Mouse (Mus musculus) erythroid progenitor cell, adult 5-6 weeks (primary cell): ENCODE measurements around the gene Sirt3. TPM values are rescaled to one million over a fixed set of nuclear protein-coding genes. Genes with fewer than 3 reads are reported as not detected.

ENCODE experiments used
- ATAC-seq: replicated peaks from 2 replicates; pipeline ENCODE4 v1.8.0; 2016; ENCODE audit warnings: moderate number of reproducible peaks, mild to moderate bottlenecking, moderate TSS enrichment, inconsistent platforms; ENCODE audit not compliant: poor library complexity, low FRiP score, severe bottlenecking
- total RNA-seq, 2 experiments: library from RNA; stranded (forward) in 1 of 2; stranded (reverse) in 1 of 2; fragments of 150-400 nt in 1 of 2; fragments of 186-747, 209-891 nt in 1 of 2; gene quantifications; 2 replicates each; pipeline versions ENCODE4 v1.2.3 to v1.2.4; 2015 to 2017; ENCODE audit warnings: low replicate concordance in 2 of 2

The Sirt3 gene
- total RNA-seq, 2 experiments from 2014 or later, result 13.5 to 16.3 TPM

DNA sequence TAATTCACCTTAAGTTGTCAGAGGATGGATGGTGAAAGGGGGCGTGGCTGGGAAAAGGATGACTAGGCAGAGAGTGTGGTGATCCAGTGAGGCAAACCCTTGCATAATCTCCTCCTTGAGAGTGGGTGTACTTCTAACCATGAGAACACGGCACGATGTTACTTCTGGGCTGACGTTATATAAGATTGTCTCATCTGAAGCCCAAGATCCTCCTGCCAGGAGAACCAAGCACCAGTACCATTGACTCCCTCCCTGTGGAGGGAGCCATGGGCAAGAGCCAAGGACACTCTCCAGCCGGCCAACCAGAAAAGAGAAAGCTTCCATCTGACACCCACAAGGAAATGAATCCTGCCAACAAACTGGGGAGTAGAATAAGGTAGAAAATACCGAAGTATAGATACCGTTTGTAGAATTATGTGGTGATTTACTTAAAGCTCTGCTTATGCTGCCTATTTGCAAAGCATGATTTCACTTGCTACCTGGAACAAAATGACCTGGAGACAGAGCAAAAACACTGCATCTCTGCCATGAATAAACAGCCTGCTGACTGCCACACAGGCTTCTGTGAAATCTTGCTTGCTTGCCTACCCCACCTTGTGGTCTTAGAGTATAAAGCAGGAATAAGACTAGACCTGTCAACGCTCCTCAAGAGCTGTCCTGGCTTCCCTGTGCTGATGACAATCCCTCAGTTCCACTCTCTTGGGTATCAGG, 53.8 kb downstream of the Sirt3 start:
- ATAC-seq, result peak; percentile 39; the same call in 1 of the 2 replicates

DNA sequence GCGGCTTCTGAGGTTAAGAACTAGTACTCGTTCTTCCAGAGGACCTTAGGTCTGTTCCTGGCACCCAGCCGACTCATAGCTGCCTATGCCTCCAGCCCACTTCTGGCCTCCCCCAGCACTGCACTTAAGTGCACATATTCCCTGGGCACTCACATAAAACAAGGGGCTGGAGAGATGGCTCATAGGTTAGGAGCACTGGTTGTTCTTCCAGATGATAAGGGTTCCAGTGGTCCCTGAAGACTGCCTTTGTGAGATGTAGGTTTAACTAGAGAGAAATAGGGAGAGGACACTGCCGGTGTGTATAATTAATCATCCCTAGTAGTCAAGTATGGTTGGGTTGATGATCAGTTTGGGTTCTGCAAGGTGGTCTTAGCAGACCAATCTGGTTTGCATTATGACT, 59.4 kb downstream of the Sirt3 start:
- no peak for ATAC-seq

DNA sequence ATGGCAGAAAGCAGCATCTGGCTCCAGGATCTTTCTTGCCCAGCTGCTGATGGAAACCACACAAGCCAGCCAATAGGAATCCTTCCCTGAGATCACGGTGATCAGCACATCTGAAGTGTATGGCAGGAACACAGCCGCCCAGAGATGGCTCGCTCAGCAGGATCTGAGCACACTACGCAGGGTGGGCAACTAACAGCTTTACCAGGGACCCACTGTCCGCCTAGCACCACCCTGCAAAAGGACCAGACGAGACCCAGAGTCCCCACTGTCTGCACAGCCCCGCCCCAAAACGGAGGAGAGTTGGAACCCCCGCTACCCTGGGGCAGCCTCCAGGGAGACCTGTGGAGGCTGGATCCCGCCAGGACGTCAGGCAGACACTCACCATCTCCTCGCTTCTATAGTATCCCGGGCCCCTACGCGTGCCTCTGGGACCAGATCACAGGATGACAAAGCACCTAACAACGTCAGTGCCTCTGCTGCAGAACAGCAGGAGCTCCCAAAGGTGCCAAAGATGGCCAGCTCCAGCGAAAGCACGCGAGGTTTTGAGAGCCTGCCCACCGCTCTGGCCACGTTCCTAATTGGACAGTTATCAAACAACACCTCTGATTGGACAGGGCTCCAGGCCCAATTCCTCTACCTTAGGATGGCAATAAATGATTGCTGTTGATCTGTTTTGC, 60.3 kb downstream of the Sirt3 start, which contains the start of gene Zfp941:
Gene Zfp941, minus strand, starts transcription at position 526 of the 677 bp plus-strand sequence.
- peak; percentile 57; the same call in 1 of the 2 replicates for ATAC-seq

DNA sequence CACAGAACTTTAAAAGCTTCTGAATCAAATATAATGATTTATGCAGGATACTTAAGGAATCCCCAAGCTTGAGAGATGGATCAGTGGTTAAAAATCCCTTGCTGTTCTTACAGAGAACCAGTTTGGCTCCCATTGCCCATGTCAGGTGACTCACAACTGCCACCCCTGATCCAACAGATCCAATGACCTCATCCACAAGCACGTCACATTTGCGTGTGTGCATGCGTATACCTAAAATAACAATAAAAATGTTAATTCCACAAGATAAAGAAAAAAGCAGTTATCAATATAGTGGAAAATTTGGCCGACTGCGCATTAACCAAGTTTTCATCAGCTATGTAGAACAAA, 60.8 kb downstream of the Sirt3 start:
- ATAC-seq, result no peak

DNA sequence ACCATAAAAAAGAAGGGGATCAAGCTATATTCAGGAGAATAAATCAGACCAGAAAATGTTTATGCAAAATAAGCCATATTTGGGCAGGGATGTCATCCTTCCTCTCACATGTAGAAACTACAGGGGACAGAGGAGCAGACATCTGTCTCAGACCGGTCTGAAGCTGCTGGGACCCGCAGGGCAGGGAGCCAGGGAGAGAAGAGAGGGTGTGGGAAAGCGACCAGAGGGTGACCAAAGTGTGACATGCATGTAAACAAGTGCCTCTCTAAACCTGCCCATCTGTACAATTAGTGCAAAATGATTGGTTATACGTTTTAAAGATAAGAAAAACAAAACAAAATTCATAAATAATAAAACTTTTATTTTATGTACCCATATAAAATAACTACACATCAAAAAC, 61.9 kb downstream of the Sirt3 start:
- ATAC-seq, result no peak

Other genes starting within 250 kb of the Sirt3 start
- gene Olfr53, start 235.9 kb downstream of the Sirt3 start, total RNA-seq (2015; ENCODE audit: low replicate concordance), result not detected in 2 replicates
- not detected in 2 replicates for gene Olfr53, start 235.9 kb downstream of the Sirt3 start, total RNA-seq (2017; ENCODE audit: low replicate concordance)
- not detected in 2 replicates for gene Olfr539, start 222.4 kb downstream of the Sirt3 start, total RNA-seq (2015; ENCODE audit: low replicate concordance)
- not detected in 2 replicates for gene Olfr539, start 222.4 kb downstream of the Sirt3 start, total RNA-seq (2017; ENCODE audit: low replicate concordance)
- gene Olfr45, start 200.4 kb downstream of the Sirt3 start, total RNA-seq (2015; ENCODE audit: low replicate concordance), result not detected in 2 replicates
- not detected in 2 replicates for gene Olfr45, start 200.4 kb downstream of the Sirt3 start, total RNA-seq (2017; ENCODE audit: low replicate concordance)
- gene Olfr541, start 185.0 kb downstream of the Sirt3 start, total RNA-seq (2015; ENCODE audit: low replicate concordance), result not detected in 2 replicates
- gene Olfr541, start 185.0 kb downstream of the Sirt3 start, total RNA-seq (2017; ENCODE audit: low replicate concordance), result not detected in 2 replicates
- gene Cyp2e1, start 118.6 kb downstream of the Sirt3 start, total RNA-seq (2015; ENCODE audit: low replicate concordance), result not detected in 2 replicates
- gene Cyp2e1, start 118.6 kb downstream of the Sirt3 start, total RNA-seq (2017; ENCODE audit: low replicate concordance), result not detected in 2 replicates
- gene Syce1, start 94.5 kb downstream of the Sirt3 start, total RNA-seq (2015; ENCODE audit: low replicate concordance), result 1.8 TPM in 1 of 2 replicates, not detected in the other
- gene Syce1, start 94.5 kb downstream of the Sirt3 start, total RNA-seq (2017; ENCODE audit: low replicate concordance), result not detected in 2 replicates
- gene Zfp941, start 60.1 kb downstream of the Sirt3 start, total RNA-seq (2015; ENCODE audit: low replicate concordance), result 0.36 TPM in 1 of 2 replicates, not detected in the other
- gene Zfp941, start 60.1 kb downstream of the Sirt3 start, total RNA-seq (2017; ENCODE audit: low replicate concordance), result not detected in 2 replicates
- gene Urah, start 47.3 kb downstream of the Sirt3 start, total RNA-seq (2015; ENCODE audit: low replicate concordance), result not detected in 2 replicates
- gene Urah, start 47.3 kb downstream of the Sirt3 start, total RNA-seq (2017; ENCODE audit: low replicate concordance), result not detected in 2 replicates
- not detected in 2 replicates for gene Scgb1c1, start 36.8 kb downstream of the Sirt3 start, total RNA-seq (2015; ENCODE audit: low replicate concordance)
- gene Scgb1c1, start 36.8 kb downstream of the Sirt3 start, total RNA-seq (2017; ENCODE audit: low replicate concordance), result not detected in 2 replicates
- gene Odf3, start 34.5 kb downstream of the Sirt3 start, total RNA-seq (2015; ENCODE audit: low replicate concordance), result not detected in 2 replicates
- not detected in 2 replicates for gene Odf3, start 34.5 kb downstream of the Sirt3 start, total RNA-seq (2017; ENCODE audit: low replicate concordance)
- gene Gm45785, start 26.0 kb downstream of the Sirt3 start, total RNA-seq (2015; ENCODE audit: low replicate concordance), result not detected in 2 replicates
- gene Gm45785, start 26.0 kb downstream of the Sirt3 start, total RNA-seq (2017; ENCODE audit: low replicate concordance), result 2.8 TPM in 1 of 2 replicates, not detected in the other
- gene Ric8a, start 25.4 kb downstream of the Sirt3 start, total RNA-seq (2015; ENCODE audit: low replicate concordance), result 19.1 and 49.5 TPM in 2 replicates
- 12.1 and 22.2 TPM in 2 replicates for gene Ric8a, start 25.4 kb downstream of the Sirt3 start, total RNA-seq (2017; ENCODE audit: low replicate concordance)
- 7.6 and 9.2 TPM in 2 replicates for gene Bet1l, start 24.7 kb downstream of the Sirt3 start, total RNA-seq (2015; ENCODE audit: low replicate concordance)
- 9.0 and 9.4 TPM in 2 replicates for gene Bet1l, start 24.7 kb downstream of the Sirt3 start, total RNA-seq (2017; ENCODE audit: low replicate concordance)
- gene Psmd13, start 341 bp downstream of the Sirt3 start, total RNA-seq (2015; ENCODE audit: low replicate concordance), result 74.2 and 90.1 TPM in 2 replicates
- 136 and 162 TPM in 2 replicates for gene Psmd13, start 341 bp downstream of the Sirt3 start, total RNA-seq (2017; ENCODE audit: low replicate concordance)
- not detected in 2 replicates for gene Cox8b, start 18.1 kb upstream of the Sirt3 start, total RNA-seq (2015; ENCODE audit: low replicate concordance)
- gene Cox8b, start 18.1 kb upstream of the Sirt3 start, total RNA-seq (2017; ENCODE audit: low replicate concordance), result not detected in 2 replicates
- gene Nlrp6, start 38.6 kb upstream of the Sirt3 start, total RNA-seq (2015; ENCODE audit: low replicate concordance), result not detected in 2 replicates
- not detected in 2 replicates for gene Nlrp6, start 38.6 kb upstream of the Sirt3 start, total RNA-seq (2017; ENCODE audit: low replicate concordance)
- 0.72 TPM in 1 of 2 replicates, not detected in the other for gene Pgghg, start 59.1 kb upstream of the Sirt3 start, total RNA-seq (2015; ENCODE audit: low replicate concordance)
- gene Pgghg, start 59.1 kb upstream of the Sirt3 start, total RNA-seq (2017; ENCODE audit: low replicate concordance), result 0.90 and 1.3 TPM in 2 replicates
- not detected in 2 replicates for gene Ifitm5, start 68.0 kb upstream of the Sirt3 start, total RNA-seq (2015; ENCODE audit: low replicate concordance)
- not detected in 2 replicates for gene Ifitm5, start 68.0 kb upstream of the Sirt3 start, total RNA-seq (2017; ENCODE audit: low replicate concordance)
- not detected in 2 replicates for gene Gm45717, start 73.6 kb upstream of the Sirt3 start, total RNA-seq (2015; ENCODE audit: low replicate concordance)
- gene Gm45717, start 73.6 kb upstream of the Sirt3 start, total RNA-seq (2017; ENCODE audit: low replicate concordance), result not detected in 2 replicates
- 61.6 and 73.4 TPM in 2 replicates for gene Ifitm2, start 73.7 kb upstream of the Sirt3 start, total RNA-seq (2015; ENCODE audit: low replicate concordance)
- gene Ifitm2, start 73.7 kb upstream of the Sirt3 start, total RNA-seq (2017; ENCODE audit: low replicate concordance), result 14.5 and 51.7 TPM in 2 replicates
- gene Ifitm1, start 84.9 kb upstream of the Sirt3 start, total RNA-seq (2015; ENCODE audit: low replicate concordance), result 31.0 TPM in 1 of 2 replicates, not detected in the other
- 0.90 and 20.6 TPM in 2 replicates for gene Ifitm1, start 84.9 kb upstream of the Sirt3 start, total RNA-seq (2017; ENCODE audit: low replicate concordance)
- 156 and 271 TPM in 2 replicates for gene Ifitm3, start 128.5 kb upstream of the Sirt3 start, total RNA-seq (2015; ENCODE audit: low replicate concordance)
- gene Ifitm3, start 128.5 kb upstream of the Sirt3 start, total RNA-seq (2017; ENCODE audit: low replicate concordance), result 73.5 and 106 TPM in 2 replicates
- 172 and 212 TPM in 2 replicates for gene Ifitm6, start 135.6 kb upstream of the Sirt3 start, total RNA-seq (2015; ENCODE audit: low replicate concordance)
- 65.6 and 95.9 TPM in 2 replicates for gene Ifitm6, start 135.6 kb upstream of the Sirt3 start, total RNA-seq (2017; ENCODE audit: low replicate concordance)
- not detected in 2 replicates for gene Gm17387, start 146.8 kb upstream of the Sirt3 start, total RNA-seq (2015; ENCODE audit: low replicate concordance)
- not detected in 2 replicates for gene Gm17387, start 146.8 kb upstream of the Sirt3 start, total RNA-seq (2017; ENCODE audit: low replicate concordance)
- gene B4galnt4, start 178.8 kb upstream of the Sirt3 start, total RNA-seq (2015; ENCODE audit: low replicate concordance), result not detected in 2 replicates
- 0.26 TPM in 1 of 2 replicates, not detected in the other for gene B4galnt4, start 178.8 kb upstream of the Sirt3 start, total RNA-seq (2017; ENCODE audit: low replicate concordance)
- 4.3 TPM in 1 of 2 replicates, not detected in the other for gene Pkp3, start 195.9 kb upstream of the Sirt3 start, total RNA-seq (2015; ENCODE audit: low replicate concordance)
- gene Pkp3, start 195.9 kb upstream of the Sirt3 start, total RNA-seq (2017; ENCODE audit: low replicate concordance), result 0.91 and 1.3 TPM in 2 replicates
- 4.2 and 10.5 TPM in 2 replicates for gene Sigirr, start 218.3 kb upstream of the Sirt3 start, total RNA-seq (2015; ENCODE audit: low replicate concordance)
- gene Sigirr, start 218.3 kb upstream of the Sirt3 start, total RNA-seq (2017; ENCODE audit: low replicate concordance), result 1.5 TPM in 1 of 2 replicates, not detected in the other
- not detected in 2 replicates for gene Ano9, start 235.5 kb upstream of the Sirt3 start, total RNA-seq (2015; ENCODE audit: low replicate concordance)
- gene Ano9, start 235.5 kb upstream of the Sirt3 start, total RNA-seq (2017; ENCODE audit: low replicate concordance), result not detected in 2 replicates
- gene Ptdss2, start 240.1 kb upstream of the Sirt3 start, total RNA-seq (2015; ENCODE audit: low replicate concordance), result 278 and 380 TPM in 2 replicates
- gene Ptdss2, start 240.1 kb upstream of the Sirt3 start, total RNA-seq (2017; ENCODE audit: low replicate concordance), result 309 and 327 TPM in 2 replicates